Mouse (Mus musculus) liver, embryonic 12.5 days (tissue): Measurements from ENCODE around the gene Cdc25b. TPM values are rescaled to one million over a fixed set of nuclear protein-coding genes. Genes with fewer than 3 reads are reported as not detected.
A peak's percentile ranks its signal among the peaks of the same experiment; 100 is the strongest.

Source experiments
- ATAC-seq: fragments of 200-750 bp; cut with Nextera tagmentation; 2 replicates; pipeline ENCODE4 v1.8.0; 2017; ENCODE audit warnings: moderate number of reproducible peaks, mild to moderate bottlenecking, moderate library complexity
- H3K27ac ChIP-seq: fragments of 300-500 bp; sonication (generic); 2 replicates; pipeline ENCODE4 v1.5.1; 2016; ENCODE audit warnings: mild to moderate bottlenecking
- H3K27me3 ChIP-seq: fragments of 300-500 bp; sonication (generic); replicated peaks from 2 replicates; pipeline ENCODE4 v1.6.1; 2016; ENCODE audit warnings: mild to moderate bottlenecking, moderate library complexity
- H3K36me3 ChIP-seq: fragments of 300-500 bp; sonication (generic); 2 replicates; pipeline ENCODE4 v1.6.1; 2016; ENCODE audit warnings: mild to moderate bottlenecking, moderate library complexity
- H3K4me1 ChIP-seq: fragments of 300-500 bp; sonication (generic); 2 replicates; pipeline ENCODE4 v1.6.1; 2016
- H3K4me2 ChIP-seq: fragments of 300-500 bp; sonication (generic); 2 replicates; pipeline ENCODE4 v1.6.1; 2016; ENCODE audit warnings: mild to moderate bottlenecking, moderate library complexity
- H3K4me3 ChIP-seq: fragments of 300-500 bp; sonication (generic); 2 replicates; pipeline ENCODE4 v1.5.1; 2016; ENCODE audit warnings: mild to moderate bottlenecking, moderate library complexity
- H3K9ac ChIP-seq: fragments of 300-500 bp; sonication (generic); 2 replicates; pipeline ENCODE4 v1.6.1; 2016; ENCODE audit warnings: mild to moderate bottlenecking, moderate library complexity
- H3K9me3 ChIP-seq: fragments of 300-500 bp; sonication (generic); replicated peaks from 2 replicates; pipeline ENCODE4 v1.6.1; 2016; ENCODE audit warnings: mild to moderate bottlenecking, moderate library complexity
- WGBS: fragments of 180-500 bp; shearing (Covaris S2); methylation state at CpG from one replicate; pipeline ENCODE4 v1.1.7; 2016; ENCODE audit not compliant: insufficient replicate concordance; 5-methylcytosine and 5-hydroxymethylcytosine counted together
- polyA plus RNA-seq: library from polyadenylated mRNA; unstranded; fragments of >200 nt; fragmentation: Nextera tagmentation; extraction: Ambion mirVana; gene quantifications from 2 replicates; pipeline ENCODE4 v1.2.1, GENCODE M21; 2016

Cdc25b gene
- polyA plus RNA-seq, 1 experiment from 2014 or later = 172 TPM

DNA sequence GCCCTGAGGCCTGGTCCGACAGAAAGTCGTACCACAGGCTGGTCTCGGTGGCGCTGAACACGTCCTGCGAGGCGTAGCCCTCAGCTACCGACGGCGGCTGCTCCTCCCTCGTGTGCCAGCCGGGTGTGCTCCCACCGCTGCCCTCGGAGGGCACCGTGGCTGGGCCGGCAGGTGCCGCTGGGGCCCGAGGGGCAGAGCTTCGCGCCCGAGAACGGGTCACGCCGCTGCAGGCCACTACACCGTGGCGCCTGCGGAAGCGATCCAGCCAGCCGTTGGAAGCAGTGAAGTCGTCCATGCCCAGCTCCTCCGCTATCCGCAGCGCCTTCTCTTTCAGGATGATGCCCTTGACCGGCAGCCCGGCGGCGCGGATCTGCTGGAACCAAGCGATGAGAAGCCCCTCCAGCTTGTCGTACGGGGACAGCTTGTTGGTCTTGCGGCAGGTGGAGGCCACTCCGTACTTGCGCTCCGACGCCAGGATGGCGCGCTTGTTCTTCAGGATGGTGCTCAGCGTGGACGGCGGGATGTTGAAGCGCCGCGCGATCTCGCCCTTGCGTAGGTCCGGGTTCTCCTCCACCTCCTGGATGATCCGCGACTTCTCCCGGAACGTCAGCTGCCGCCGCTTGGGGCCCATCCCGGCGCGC is 7.4 kb upstream of the Cdc25b start:
- WGBS = 1% methylated on average over 67 of the region's 67 CpGs
- peak; percentile 65 for ATAC-seq
- H3K9ac ChIP-seq = peak overlapping the region; percentile 90
- peaks cover 2% of the 10 kb centered on the region; the same call in 1 of the 2 replicates for H3K27me3 ChIP-seq
- H3K9me3 ChIP-seq = no peaks in the 10 kb centered on the region
- H3K36me3 ChIP-seq = peaks cover 27% of the 10 kb centered on the region
- H3K4me2 ChIP-seq = peak overlapping the region; percentile 98
- H3K4me1 ChIP-seq = peaks cover 52% of the 10 kb centered on the region
- peak overlapping the region; percentile 75 for H3K4me3 ChIP-seq
- peak overlapping the region; percentile 83 for H3K27ac ChIP-seq

DNA sequence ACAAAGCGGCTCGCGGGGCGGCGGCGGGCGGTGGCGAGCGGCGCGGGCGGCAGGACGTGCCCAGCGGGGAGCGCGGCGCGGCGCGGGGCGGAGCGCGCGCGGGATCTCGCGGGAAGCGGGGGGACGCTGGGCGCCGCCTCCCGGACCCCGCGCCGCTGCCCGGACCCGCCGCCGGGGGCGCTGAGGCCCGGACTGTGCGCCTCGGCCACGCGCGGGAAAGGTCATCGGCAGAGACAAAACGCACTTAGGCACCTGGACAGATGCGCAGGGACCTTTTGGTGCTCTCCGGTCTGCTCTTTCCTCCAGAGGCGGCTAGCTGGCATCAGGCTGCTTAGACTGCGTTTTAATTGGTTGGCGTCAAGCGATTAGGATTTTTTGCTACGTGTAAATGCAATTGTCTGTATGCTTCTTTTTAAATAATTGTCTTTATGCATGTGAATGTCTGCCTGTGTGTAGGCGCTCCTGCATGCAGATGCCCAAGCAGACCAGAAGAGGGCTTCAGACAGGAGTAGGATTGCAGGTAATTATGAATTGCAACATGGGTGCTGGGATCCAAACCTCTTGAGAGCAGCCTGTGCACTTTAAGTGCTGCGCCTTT is 6.7 kb upstream of the Cdc25b start, which contains the start of gene Cenpb:
Cenpb (minus strand) TSS at position 78 of the 598 bp plus-strand sequence.
- peak within 1 kb of the TSS; percentile 98 for H3K4me2 ChIP-seq
- peak within 1 kb of the TSS; percentile 83 for H3K27ac ChIP-seq
- peaks cover 27% of the 10 kb centered on the region for H3K36me3 ChIP-seq
- peaks cover 45% of the 10 kb centered on the region for H3K4me1 ChIP-seq
- no peaks in the 10 kb centered on the region for H3K9me3 ChIP-seq
- peak; percentile 83 for ATAC-seq
- peak within 1 kb of the TSS; percentile 75 for H3K4me3 ChIP-seq
- WGBS = 3% methylated on average over 37 of the region's 57 CpGs
- peak within 1 kb of the TSS; percentile 90 for H3K9ac ChIP-seq
- 0 out of 2 replicates have a peak, but pooled peaks cover 2% of the 10 kb centered on the region for H3K27me3 ChIP-seq

DNA sequence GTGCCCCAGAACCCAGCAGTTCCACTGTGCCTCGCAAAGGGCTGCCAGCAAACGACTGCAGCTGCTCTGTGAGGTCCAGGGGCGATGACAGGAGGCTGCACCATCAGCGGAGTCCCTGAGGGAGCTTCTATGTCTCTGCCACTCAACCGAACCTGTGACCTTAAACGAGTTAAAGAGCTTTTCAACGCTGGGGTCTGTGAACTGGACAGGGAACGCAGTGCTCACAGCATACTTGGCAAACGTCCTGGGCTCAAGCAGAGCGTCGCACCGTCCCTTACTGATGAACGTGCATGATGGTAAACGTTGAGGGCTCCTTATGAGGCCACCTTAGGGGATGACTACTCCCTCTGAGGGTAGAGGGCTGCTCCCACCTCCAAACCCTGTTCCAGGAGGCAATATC is 406 bp upstream of the Cdc25b start:
- H3K4me1 ChIP-seq = peaks cover 55% of the 10 kb centered on the region

DNA sequence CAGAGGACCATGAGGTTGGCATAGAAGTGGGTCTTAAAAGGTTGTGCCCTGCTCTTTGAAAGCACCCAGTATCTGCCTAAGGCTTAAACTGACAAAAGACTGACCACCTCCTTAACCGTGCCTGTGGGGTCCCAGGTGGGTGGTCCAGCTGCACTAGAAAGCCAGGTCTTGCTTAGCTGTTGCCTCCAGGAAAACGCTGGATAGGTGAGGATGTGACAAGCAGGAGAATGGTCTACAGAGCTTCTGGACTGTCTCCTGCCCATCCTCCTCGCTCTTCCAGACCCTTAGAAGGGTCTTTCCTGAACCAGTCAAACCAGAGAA is 813 bp downstream of the Cdc25b start:
- no peak for ATAC-seq
- Histone ChIP-seq H3K4me2 (peak overlapping the region; percentile 91), H3K27ac (peak overlapping the region; percentile 94), H3K4me3 (peak overlapping the region; percentile 90), H3K27me3 (peaks cover 9% of the 10 kb centered on the region), H3K4me1 (peaks cover 55% of the 10 kb centered on the region), H3K9me3 (no peaks in the 10 kb centered on the region), H3K9ac (peak overlapping the region; percentile 97), H3K36me3 (peaks cover 45% of the 10 kb centered on the region)
- WGBS = 26% methylated on average over 3 of the region's 3 CpGs

More for the DNA sequence above, 406 bp upstream of the Cdc25b start:
- H3K27ac ChIP-seq = peak overlapping the region; percentile 94
- peak overlapping the region; percentile 91 for H3K4me2 ChIP-seq
- H3K36me3 ChIP-seq = peaks cover 33% of the 10 kb centered on the region
- WGBS = 4% methylated on average over 14 of the region's 14 CpGs
- H3K27me3 ChIP-seq = peaks cover 9% of the 10 kb centered on the region
- ATAC-seq = peak; percentile 11
- peak overlapping the region; percentile 97 for H3K9ac ChIP-seq
- H3K9me3 ChIP-seq = no peaks in the 10 kb centered on the region
- H3K4me3 ChIP-seq = peak overlapping the region; percentile 90

DNA sequence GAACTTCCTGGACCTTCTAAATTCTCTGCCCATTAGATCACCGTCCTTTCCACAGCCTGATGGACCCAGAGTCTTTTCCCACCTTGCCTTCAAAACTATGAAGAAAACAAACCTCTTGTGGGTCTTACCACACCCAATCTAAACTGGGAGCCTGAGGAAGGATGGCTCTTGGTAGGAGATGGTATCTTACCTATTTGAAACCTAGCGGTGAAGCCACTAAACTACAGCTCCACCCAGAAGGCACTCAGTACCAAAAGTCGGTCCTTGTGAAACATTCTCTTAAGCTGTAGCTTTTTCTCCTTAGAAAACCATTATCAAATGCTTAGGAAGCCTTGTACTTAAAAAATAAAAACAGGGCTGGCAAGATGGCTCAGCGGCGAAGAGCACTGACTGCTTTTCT is 1.6 kb downstream of the Cdc25b start:
- no peaks in the 10 kb centered on the region for H3K9me3 ChIP-seq
- peak overlapping the region; percentile 97 for H3K9ac ChIP-seq
- ATAC-seq = no peak
- WGBS = 66% methylated on average over 5 of the region's 5 CpGs
- peak overlapping the region; percentile 94 for H3K27ac ChIP-seq
- peaks cover 55% of the 10 kb centered on the region for H3K4me1 ChIP-seq
- peaks cover 53% of the 10 kb centered on the region for H3K36me3 ChIP-seq
- peak overlapping the region; percentile 90 for H3K4me3 ChIP-seq
- H3K4me2 ChIP-seq = peak overlapping the region; percentile 91
- H3K27me3 ChIP-seq = peaks cover 9% of the 10 kb centered on the region

DNA sequence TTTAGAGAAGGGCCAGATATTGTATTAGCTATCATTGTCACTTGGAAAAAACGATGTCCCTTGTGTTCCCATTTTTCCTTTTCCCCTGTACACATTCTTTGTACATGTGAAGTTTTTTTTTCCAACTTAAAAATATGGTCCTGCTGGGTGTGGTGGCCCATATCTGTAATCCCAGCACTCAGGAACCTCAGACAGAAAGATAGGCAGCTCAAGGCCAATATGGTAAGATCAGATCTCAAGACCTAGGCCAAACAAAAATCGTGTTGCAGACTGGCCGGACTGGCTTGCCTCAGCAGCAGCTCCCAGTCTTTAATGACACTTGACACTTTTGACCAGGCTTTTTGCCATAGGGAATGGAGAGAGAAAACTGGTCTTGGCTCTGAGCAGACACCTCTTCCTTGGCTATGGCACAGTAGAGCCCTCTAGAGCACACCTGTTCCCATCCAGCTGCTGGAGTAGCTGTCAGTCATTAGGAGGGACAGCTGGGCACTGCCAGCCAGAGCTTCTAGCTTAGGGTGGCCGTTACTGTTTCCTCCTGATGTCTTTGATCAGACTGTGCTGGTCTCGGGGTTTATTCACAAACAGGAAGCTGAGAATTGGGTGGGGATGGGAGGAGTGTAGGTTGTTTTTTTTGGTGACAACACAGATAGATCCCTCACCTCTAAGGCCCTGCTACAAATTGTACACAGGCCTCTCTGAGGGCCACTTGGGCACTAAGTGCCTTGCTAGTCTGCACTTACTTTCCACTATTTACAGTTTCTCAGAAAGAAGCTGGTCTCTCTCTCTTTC is 3.0 kb downstream of the Cdc25b start:
- H3K36me3 ChIP-seq = peaks cover 67% of the 10 kb centered on the region
- peak overlapping the region; percentile 94 for H3K27ac ChIP-seq
- peaks cover 9% of the 10 kb centered on the region for H3K27me3 ChIP-seq
- peak; percentile 61 for ATAC-seq
- peak overlapping the region; percentile 91 for H3K4me2 ChIP-seq
- H3K4me3 ChIP-seq = peak overlapping the region; percentile 90
- H3K4me1 ChIP-seq = peaks cover 55% of the 10 kb centered on the region
- 26% methylated on average over 5 of the region's 5 CpGs for WGBS
- H3K9me3 ChIP-seq = no peaks in the 10 kb centered on the region
- H3K9ac ChIP-seq = peak overlapping the region; percentile 97

DNA sequence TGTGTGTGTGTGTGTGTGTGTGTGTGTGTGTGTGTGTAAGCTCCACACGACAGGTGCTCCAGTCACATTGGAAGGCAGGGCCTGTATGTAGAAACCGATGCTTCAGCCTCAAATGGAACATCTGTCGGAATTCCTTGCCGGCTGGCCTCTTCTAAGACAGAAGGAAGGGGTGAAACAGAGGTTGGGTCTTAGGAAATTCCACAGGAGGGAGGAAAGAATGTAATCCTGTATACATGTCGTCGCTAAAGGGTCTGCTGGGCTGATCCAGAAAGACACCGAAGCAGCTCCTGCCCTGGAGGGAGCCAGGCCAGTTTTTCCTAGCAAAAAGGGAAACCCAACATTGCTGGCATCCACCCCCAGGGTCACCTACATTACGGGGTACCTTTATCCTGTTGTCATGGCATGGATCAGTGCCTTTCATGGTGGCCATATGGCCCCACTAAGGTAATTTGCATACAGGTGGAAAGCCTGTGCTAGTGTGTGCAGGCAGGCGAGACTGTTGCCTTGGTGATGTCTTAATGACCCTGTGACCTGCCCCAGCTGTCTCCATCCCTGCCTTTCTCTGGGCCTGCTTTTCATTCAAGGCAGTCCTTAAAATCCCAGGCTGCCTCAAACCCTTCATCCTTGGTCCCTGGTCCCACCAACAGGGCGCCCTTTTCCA is 3.7 kb downstream of the Cdc25b start:
- Histone ChIP-seq H3K36me3 (peaks cover 74% of the 10 kb centered on the region), H3K4me3 (peak overlapping the region; percentile 90), H3K9me3 (no peaks in the 10 kb centered on the region), H3K27me3 (peaks cover 4% of the 10 kb centered on the region), H3K4me1 (peaks cover 54% of the 10 kb centered on the region), H3K9ac (peak overlapping the region; percentile 97), H3K27ac (peak overlapping the region; percentile 94), H3K4me2 (peak overlapping the region; percentile 91)
- WGBS = 69% methylated on average over 10 of the region's 10 CpGs
- no peak for ATAC-seq

DNA sequence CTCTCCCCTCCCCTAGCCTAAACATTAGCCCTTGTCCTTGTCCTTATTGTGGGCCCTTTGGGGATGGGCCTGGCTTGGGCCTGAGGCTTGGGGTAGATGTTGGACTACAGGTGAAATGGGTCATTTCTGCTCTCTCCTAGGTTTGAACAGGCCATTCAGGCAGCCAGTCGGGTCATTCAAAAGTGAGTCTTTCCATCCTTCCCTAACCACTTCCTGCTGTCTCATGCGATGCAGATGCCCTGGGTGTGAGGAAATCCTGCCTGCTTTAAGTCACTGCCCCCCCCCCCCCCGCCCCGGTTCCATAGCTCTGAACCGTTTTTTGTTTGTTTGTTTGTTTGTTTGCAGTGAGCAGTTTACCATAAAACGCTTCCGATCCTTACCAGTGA is 4.2 kb downstream of the Cdc25b start:
- Histone ChIP-seq H3K27me3 (no peaks in the 10 kb centered on the region), H3K27ac (peak overlapping the region; percentile 94), H3K4me3 (0 out of 2 replicates have a peak overlapping the region, but pooled peaks have one; percentile 90), H3K9me3 (no peaks in the 10 kb centered on the region), H3K9ac (no peak overlapping the region), H3K36me3 (peaks cover 79% of the 10 kb centered on the region), H3K4me1 (peaks cover 49% of the 10 kb centered on the region), H3K4me2 (peak overlapping the region; percentile 91)
- no peak for ATAC-seq
- WGBS = 73% methylated on average over 7 of the region's 7 CpGs

DNA sequence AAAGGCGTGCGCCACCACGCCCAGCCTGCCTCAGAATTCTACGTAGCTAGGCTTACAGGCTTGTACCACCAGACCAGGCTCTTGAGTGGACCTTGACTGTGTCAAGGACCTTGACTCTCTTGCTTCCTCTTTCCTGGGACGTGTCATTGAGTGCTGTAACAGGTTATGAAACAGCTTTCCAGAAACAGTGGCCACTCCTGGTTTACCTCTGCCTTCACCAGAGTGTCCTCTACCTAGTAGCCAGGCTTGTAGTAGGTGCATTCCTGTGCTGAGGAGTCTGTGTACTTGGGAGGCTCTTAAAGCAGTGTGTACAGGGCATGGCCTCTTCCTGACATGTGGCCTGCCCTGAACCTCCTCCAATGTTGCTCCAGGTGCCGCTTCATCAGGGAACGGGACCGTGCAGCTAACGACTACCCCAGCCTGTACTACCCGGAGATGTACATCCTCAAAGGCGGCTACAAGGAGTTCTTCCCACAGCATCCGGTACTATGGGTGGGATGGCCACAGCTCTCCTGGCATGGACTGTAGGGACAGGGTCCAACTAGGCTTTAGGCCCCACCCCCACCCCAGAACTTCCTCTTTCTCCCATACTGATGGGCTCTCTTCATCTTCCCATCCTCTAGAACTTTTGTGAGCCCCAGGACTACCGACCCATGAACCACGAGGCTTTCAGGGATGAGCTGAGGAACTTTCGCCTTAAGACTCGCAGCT is 10.0 kb downstream of the Cdc25b start:
- peaks cover 100% of the 10 kb centered on the region for H3K36me3 ChIP-seq
- no peak for ATAC-seq

DNA sequence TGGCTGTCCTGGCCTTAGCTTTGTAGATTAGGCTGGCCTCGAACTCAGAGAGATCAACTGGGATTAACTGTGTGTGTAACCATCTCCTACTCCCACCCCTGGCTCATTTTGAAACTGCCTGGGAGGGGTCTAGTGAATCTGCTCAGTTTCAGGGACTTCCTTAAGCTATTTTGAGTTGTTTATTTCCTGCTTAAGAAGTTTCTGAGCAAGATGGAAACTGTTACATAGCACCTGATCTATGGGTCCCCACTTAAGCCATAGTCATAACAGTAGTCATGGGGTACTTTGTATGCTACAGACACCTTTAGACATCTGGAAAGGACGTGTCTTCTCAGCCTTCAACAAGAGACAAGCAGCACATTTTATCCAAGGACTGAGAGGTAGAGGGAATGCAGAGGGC is 14.0 kb downstream of the Cdc25b start:
- H3K36me3 ChIP-seq = peaks cover 75% of the 10 kb centered on the region
- H3K4me1 ChIP-seq = peaks cover 50% of the 10 kb centered on the region
- no peaks in the 10 kb centered on the region for H3K9me3 ChIP-seq
- no peak overlapping the region for H3K4me2 ChIP-seq
- no peaks in the 10 kb centered on the region for H3K27me3 ChIP-seq
- ATAC-seq = no peak
- WGBS = 77% methylated on average over 2 of the region's 2 CpGs
- H3K9ac ChIP-seq = no peak overlapping the region
- H3K27ac ChIP-seq = peak overlapping the region; percentile 15; the same call in 1 of the 2 replicates
- H3K4me3 ChIP-seq = no peak overlapping the region

More for the DNA sequence above, 10.0 kb downstream of the Cdc25b start:
- H3K9me3 ChIP-seq = no peaks in the 10 kb centered on the region
- peaks cover 14% of the 10 kb centered on the region; the same call in 1 of the 2 replicates for H3K4me1 ChIP-seq
- no peak overlapping the region for H3K9ac ChIP-seq
- H3K27me3 ChIP-seq = no peaks in the 10 kb centered on the region
- WGBS = 81% methylated on average over 16 of the region's 16 CpGs
- no peak overlapping the region for H3K4me2 ChIP-seq
- H3K27ac ChIP-seq = no peak overlapping the region
- H3K4me3 ChIP-seq = no peak overlapping the region

DNA sequence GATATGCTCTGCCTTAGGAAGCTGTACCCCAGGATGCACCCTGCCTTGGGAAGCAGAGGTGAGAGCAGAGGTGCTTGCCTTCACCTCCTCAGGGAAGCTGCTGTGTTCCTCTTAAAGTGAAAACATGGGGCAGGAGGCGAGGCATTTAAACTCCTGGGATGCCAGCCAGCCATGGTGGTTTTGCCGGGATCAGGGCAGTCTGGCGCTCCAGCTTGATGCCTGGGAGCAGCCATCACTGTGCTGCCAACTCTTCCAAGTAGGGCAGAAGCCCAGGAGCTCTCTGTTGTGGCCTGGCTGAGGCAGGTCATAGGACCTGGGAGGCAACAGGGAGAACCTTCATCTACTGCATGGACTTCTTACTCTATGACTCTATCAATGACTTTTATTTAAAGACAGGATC is 14.5 kb downstream of the Cdc25b start:
- Histone ChIP-seq H3K36me3 (peaks cover 69% of the 10 kb centered on the region), H3K4me3 (no peak overlapping the region), H3K9ac (no peak overlapping the region), H3K4me2 (no peak overlapping the region), H3K4me1 (peaks cover 55% of the 10 kb centered on the region), H3K27ac (0 out of 2 replicates have a peak overlapping the region, but pooled peaks have one; percentile 37), H3K27me3 (no peaks in the 10 kb centered on the region), H3K9me3 (no peaks in the 10 kb centered on the region)
- ATAC-seq = no peak
- WGBS = 79% methylated on average over 3 of the region's 3 CpGs
